Mouse (Mus musculus): ENCODE measurements around the gene Sdhaf2.
"Not testable (repeated sequence)": the region's sequence is repeated elsewhere in the genome, so short reads cannot be mapped to it uniquely, and the experiment has no call there.

DNA sequence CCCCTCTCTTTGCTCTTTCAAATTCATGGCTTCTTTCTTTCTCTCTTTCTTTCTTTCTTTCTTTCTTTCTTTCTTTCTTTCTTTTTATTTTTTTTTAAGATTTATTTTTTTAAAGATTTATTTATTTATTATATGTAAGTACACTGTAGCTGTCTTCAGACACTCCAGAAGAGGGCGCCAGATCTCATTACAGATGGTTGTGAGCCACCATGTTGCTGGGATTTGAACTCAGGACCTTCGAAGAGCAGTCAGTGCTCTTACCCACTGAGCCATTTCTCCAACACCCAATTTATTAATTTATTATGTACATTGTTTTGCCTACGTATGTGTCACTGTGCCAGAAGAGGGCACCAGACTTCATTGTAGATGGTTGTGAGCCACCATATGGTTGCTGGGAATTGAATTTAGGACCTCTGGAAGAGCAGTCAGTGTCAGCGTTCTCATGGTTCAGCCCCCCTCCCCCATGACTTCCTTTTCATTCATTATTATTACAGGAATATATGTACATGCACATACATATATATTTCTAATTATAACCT lies 32.0 kb upstream of the Sdhaf2 start:
- TF ChIP-seq POLR2A (IDR thresholded peaks at IDR 0.05; ENCODE audit: extremely low read depth, insufficient read depth, low read length); CTCF (IDR thresholded peaks at IDR 0.05; ENCODE audit: low read depth, low read length): not testable (repeated sequence)

All from liver, adult 2 months (tissue).